ENCODE assay signal across 8 mouse cellular contexts in the genomic region with DNA sequence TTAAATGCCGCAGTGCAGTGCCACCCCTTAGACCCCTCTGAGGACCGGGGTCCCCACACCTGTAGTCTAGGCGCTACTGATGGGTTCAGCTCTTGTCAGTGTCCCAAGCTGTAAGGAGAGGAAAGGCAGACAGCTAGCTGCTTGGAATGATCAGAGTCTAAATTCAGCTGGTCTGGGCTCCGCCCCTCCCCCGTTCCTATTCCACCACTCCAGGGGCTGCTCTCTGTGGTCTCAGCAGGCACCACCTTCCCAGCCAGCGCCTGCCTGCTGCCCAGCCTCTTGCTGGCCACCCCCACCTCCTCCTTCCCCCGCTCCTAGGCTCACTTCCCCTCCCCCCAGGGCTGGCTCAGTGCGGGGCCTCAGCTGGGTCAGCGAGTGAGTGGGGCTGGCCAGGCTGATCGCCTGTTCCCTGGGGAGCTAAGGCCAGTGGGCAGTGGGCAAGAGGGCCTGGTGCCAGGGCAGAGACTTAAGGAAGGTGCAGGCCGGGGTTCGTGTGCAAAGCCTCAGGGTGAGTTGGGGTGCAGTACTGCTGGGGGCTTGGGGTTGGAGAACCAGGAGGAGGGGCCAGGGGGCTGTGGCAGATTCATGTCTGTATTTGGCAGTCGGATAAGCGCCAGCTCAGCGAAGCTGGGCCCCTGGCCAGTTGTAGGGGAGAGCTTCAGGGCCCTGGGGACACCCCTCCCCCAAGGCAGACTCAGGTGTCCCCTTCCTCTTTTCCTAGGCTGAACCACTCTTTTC. TPM values are rescaled to one million over a fixed set of nuclear protein-coding genes. Genes with fewer than 3 reads are reported as not detected.
DNase-seq lines count a peak whose midpoint lies in the region; ATAC-seq and TF ChIP-seq lines count a peak whose summit lies in the region.

No protein-coding gene starts in this region.

- H3K9ac ChIP-seq in intestine, embryonic 14.5 days (ENCODE audit: low read length) = peak overlapping the region; percentile 51
- peak overlapping the region; percentile 48 for H3K9ac ChIP-seq in lung, embryonic 14.5 days

- WGBS in intestine, embryonic 14.5 days = 4% methylated on average over 15 of the region's 15 CpGs
- WGBS in lung, embryonic 14.5 days = 3% methylated on average over 15 of the region's 15 CpGs

- peak overlapping the region; percentile 92 for H3K27ac ChIP-seq in intestine, embryonic 14.5 days (ENCODE audit: low read depth)
- H3K27ac ChIP-seq in lung, embryonic 14.5 days (ENCODE audit: low read depth) = peak overlapping the region; percentile 94

- peak overlapping the region; percentile 51 for H3K4me2 ChIP-seq in intestine, embryonic 14.5 days (ENCODE audit: low read length)
- H3K4me2 ChIP-seq in lung, embryonic 14.5 days = peak overlapping the region; percentile 68

- peaks cover 28% of the 10 kb centered on the region for H3K4me1 ChIP-seq in intestine, embryonic 14.5 days (replicated peaks; ENCODE audit: control insufficient read depth, insufficient read depth, low read length)
- peaks cover 23% of the 10 kb centered on the region for H3K4me1 ChIP-seq in lung, embryonic 14.5 days (ENCODE audit: insufficient read depth)

- no peaks in the 10 kb centered on the region for H3K9me3 ChIP-seq in intestine, embryonic 14.5 days (ENCODE audit: control insufficient read depth, low read length)
- H3K9me3 ChIP-seq in lung, embryonic 14.5 days (ENCODE audit: low read depth, low read length) = no peaks in the 10 kb centered on the region

- no peak for TF ChIP-seq CTCF in lung, embryonic 14.5 days (IDR thresholded peaks at IDR 0.05; ENCODE audit: low read depth)

- H3K4me3 ChIP-seq in intestine, embryonic 14.5 days (ENCODE audit: low read depth, low read length) = peak overlapping the region; percentile 22
- H3K4me3 ChIP-seq in lung, embryonic 14.5 days (ENCODE audit: low read depth, low read length) = peak overlapping the region; percentile 30

- peak; percentile 85 for ATAC-seq in intestine, embryonic 14.5 days (replicated peaks; ENCODE audit: low FRiP score, low TSS enrichment, low read depth)
- peak; percentile 91 for ATAC-seq in lung, embryonic 14.5 days (ENCODE audit: insufficient read depth)

- intact Hi-C loops in left cerebral cortex, postnatal 4 days (cut with DNase I) = no loop called here

- H3K36me3 ChIP-seq in intestine, embryonic 14.5 days (ENCODE audit: control insufficient read depth, insufficient read depth, low read length) = peaks cover 34% of the 10 kb centered on the region
- peaks cover 38% of the 10 kb centered on the region for H3K36me3 ChIP-seq in lung, embryonic 14.5 days (ENCODE audit: insufficient read depth)

- no peaks in the 10 kb centered on the region for H3K27me3 ChIP-seq in intestine, embryonic 14.5 days (replicated peaks; ENCODE audit: control insufficient read depth, insufficient read depth, low read length)
- H3K27me3 ChIP-seq in lung, embryonic 14.5 days (ENCODE audit: insufficient read depth, low read length) = no peaks in the 10 kb centered on the region

- peak; percentile 83 for DNase-seq in left cerebral cortex, postnatal 4 days
- no peak for DNase-seq in left cerebral cortex, adult 11 months (ENCODE audit: low spot score)
- DNase-seq in embryo, embryonic 10 days (ENCODE audit: low spot score) = peak; percentile 88
- DNase-seq in gastrocnemius, postnatal 4 days (ENCODE audit: low spot score in 2 of 2) = peak; percentile 43 to 59
- peak; percentile 80 for DNase-seq in intestine, embryonic 14.5 days (ENCODE audit: low spot score)
- peak; percentile 92 for DNase-seq in lung, embryonic 14.5 days
- peak; percentile 95 for DNase-seq in skeletal muscle tissue, adult 2 months (ENCODE audit: low read depth, low spot score)
- DNase-seq in natural killer cell, adult 2 months (ENCODE audit: low spot score in 2 of 2) = no peak

RNA-seq across cellular contexts. Expression of gene Speg, which starts 24.8 kb away (rescaled TPM):
- total RNA-seq in left cerebral cortex, postnatal 4 days (2021) = 100 to 1,000 TPM; 131 to 143 TPM
- 100 to 1,000 TPM; 156 to 170 TPM for total RNA-seq in gastrocnemius, postnatal 4 days (2021)
- 46.7 and 55.2 TPM in 2 replicates for polyA plus RNA-seq in intestine, embryonic 14.5 days (2014; fragmentation: Nextera tagmentation; extraction: Ambion mirVana)
- 40.1 and 44.7 TPM in 2 replicates for polyA plus RNA-seq in lung, embryonic 14.5 days (2014; fragmentation: Nextera tagmentation; extraction: Ambion mirVana)

RNA-seq across cellular contexts. Expression of gene Gmppa, which starts 35.8 kb away (rescaled TPM):
- 10 to 100 TPM; 47.9 to 60.5 TPM for total RNA-seq in left cerebral cortex, postnatal 4 days (2021)
- total RNA-seq in gastrocnemius, postnatal 4 days (2021) = 10 to 100 TPM; 43.5 to 49.3 TPM
- polyA plus RNA-seq in intestine, embryonic 14.5 days (2014; fragmentation: Nextera tagmentation; extraction: Ambion mirVana) = 69.4 and 72.1 TPM in 2 replicates
- 61.2 and 67.3 TPM in 2 replicates for polyA plus RNA-seq in lung, embryonic 14.5 days (2014; fragmentation: Nextera tagmentation; extraction: Ambion mirVana)

RNA-seq across cellular contexts. Expression of gene Des, which starts 39.8 kb away (rescaled TPM):
- 1 to 10 TPM; 1.6 to 2.5 TPM for total RNA-seq in left cerebral cortex, postnatal 4 days (2021)
- total RNA-seq in gastrocnemius, postnatal 4 days (2021) = 1,000 to 10,000 TPM; 1,760 to 1,859 TPM
- 72.4 and 73.2 TPM in 2 replicates for polyA plus RNA-seq in intestine, embryonic 14.5 days (2014; fragmentation: Nextera tagmentation; extraction: Ambion mirVana)
- polyA plus RNA-seq in lung, embryonic 14.5 days (2014; fragmentation: Nextera tagmentation; extraction: Ambion mirVana) = 42.9 and 46.3 TPM in 2 replicates

RNA-seq across cellular contexts. Expression of gene Asic4, which starts 50.3 kb away (rescaled TPM):
- total RNA-seq in left cerebral cortex, postnatal 4 days (2021) = 10 to 100 TPM in 1 of 2 experiments, 1 to 10 TPM in 1; 8.6 to 10.2 TPM
- total RNA-seq in gastrocnemius, postnatal 4 days (2021) = under 1 TPM in 1 of 2 experiments, not detected in 1; 0.13 TPM
- 0.47 and 1.0 TPM in 2 replicates for polyA plus RNA-seq in intestine, embryonic 14.5 days (2014; fragmentation: Nextera tagmentation; extraction: Ambion mirVana)
- polyA plus RNA-seq in lung, embryonic 14.5 days (2014; fragmentation: Nextera tagmentation; extraction: Ambion mirVana) = 0.12 and 0.18 TPM in 2 replicates

Comparison
In these comparisons a context has a peak if more than half of its experiments do, and no peak if none do; other contexts are left out.
1. DNase-seq: peak in left cerebral cortex, postnatal 4 days (single experiment), embryo, embryonic 10 days (single experiment), gastrocnemius, postnatal 4 days (2 of 2), intestine, embryonic 14.5 days (single experiment), lung, embryonic 14.5 days (single experiment) and skeletal muscle tissue, adult 2 months (single experiment); none in left cerebral cortex, adult 11 months (single experiment) and natural killer cell, adult 2 months (0 of 2).
2. RNA of gene Des, which starts 39.8 kb away (total RNA-seq): 1,760 to 1,859 TPM in gastrocnemius, postnatal 4 days; 1.6 to 2.5 TPM in left cerebral cortex, postnatal 4 days; every median in the first group is over 100 times any median in the second.